Mouse (Mus musculus) regulatory T cell (primary cell): ENCODE measurements around the gene Ttc34.

ENCODE experiments used
- in situ Hi-C: fragments of 300-600 bp; cut with MboI, MseI; formaldehyde crosslinking; loops from one replicate; pipeline ENCODE4 v1.15.1; 2025; ENCODE audit warnings: high pct_unique_total_duplicates

Gene Ttc34

DNA sequence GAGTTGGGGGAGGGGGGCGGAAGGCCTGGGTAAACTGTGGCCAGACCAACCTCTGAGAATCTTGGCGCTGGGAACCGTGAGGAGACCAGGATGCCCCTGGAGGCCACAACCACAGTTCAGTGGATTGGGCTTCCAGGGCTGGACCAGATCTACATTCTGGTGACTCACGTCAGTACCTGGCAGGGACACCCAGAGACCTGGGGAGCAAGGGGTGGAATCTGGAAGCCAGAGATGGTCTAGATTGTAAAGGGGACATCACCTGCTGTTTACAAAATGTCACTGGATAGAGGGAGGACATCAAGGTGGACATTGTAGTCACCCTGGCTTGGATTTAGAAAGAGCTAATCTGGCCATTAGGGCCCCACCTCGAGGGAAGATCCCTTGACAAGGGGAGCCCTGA is 58.3 kb downstream of the Ttc34 start:
- in situ Hi-C loops: no loop called here

DNA sequence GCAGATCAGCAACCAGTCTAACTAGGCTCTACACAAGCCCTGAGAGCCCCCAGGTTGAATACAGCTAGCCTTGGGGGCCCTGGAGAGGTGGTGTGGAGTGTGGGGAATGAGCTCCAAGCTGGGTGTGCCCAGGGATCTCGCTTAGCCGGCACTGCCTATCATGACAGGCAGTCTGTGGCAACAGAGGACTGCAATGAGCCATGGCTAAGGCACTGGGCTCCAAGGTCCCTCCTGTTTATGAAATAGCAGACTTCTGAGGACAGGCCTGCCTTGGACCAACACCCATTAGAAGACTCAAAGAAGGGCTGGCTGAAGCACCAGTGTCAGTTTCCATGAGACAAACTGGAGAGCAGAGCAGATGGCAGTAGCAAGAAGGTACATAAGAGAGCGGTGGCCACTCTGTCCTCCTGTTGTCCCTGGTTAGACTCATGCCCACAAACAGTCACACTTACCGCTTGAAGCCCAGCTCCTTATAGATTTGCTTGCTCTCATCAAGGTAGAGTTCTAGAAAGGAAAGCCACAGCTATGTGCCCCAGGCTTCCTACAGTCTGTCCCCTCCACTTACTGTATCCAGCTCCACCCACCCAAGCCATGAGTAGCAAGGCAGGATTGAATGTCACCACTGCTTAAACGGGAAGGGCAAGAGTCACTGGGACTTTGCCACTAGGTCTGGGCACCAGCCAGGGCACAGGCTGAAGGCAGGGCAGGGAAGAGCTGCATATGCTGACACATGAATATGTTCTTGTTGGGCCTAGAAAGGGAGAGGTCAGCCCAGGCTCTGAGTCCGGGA is 60.6 kb downstream of the Ttc34 start:
- in situ Hi-C loops: no loop called here

DNA sequence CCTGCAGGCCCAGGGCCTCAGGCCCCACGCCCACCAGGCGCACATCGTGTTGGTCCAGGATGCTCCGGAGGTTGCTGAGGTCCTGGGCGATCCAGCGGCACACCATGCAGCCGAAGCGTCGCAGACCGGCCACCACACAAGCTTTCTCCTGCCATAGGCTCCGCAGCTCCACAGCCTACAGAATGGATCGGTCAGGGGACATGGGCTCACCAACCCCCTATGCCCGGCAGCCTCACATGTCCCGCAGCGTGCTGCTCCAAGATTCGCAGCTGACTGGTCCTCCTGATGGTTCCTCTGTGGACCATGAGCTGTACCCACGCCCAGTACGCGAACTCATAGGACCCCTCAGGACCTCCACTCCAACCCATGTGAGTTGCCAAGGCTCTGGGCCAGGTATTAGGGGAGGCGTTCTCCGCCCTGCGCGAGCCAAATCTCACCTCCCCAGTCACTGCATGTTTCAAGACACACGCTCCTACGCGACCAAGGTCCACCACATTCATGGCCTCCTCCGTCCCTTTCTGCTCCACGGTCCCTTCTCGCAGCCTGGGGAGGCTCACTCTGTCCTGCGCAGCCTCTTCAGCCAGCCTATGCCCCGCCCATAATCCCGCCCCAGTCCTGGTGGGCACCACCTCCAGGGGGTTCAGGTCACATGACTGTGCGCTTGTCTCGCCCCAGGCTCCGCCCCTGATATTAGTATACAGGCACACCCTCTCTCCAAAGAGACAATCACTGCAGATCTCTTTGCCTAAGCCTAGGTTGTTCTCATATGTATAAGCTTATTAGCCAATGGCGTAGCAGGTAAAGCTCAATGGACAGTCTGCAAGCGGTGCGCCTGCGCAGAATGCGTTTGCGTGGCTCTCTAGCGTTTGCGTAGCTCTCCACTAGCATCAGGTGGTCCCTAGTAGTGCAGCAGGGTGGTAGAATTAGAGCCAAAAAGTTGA is 61.5 kb downstream of the Ttc34 start, which contains the start of gene Fam213b:
TSS of gene Fam213b (minus strand) at position 630 of the 941 bp plus-strand sequence.
- in situ Hi-C loops: no loop called here

DNA sequence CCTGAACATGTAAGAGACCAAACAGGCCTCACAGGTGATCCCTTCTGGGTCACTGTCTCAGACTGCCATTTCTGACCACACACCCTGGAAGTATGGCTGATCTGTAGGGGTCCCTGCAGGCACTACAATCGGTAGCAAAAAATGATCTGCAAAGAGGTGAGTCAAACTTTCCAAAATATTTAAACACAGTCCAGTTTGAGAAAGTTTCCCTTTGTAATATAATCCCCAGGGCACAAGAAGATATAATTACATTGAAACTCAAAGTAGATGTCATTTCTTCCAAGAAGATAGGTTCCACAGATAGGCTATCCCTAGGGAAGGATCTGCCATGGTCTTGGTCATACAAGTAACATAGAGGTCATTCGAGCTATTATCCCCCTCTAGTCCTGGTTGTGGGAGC is 65.1 kb downstream of the Ttc34 start:
- in situ Hi-C loops: no loop called here

DNA sequence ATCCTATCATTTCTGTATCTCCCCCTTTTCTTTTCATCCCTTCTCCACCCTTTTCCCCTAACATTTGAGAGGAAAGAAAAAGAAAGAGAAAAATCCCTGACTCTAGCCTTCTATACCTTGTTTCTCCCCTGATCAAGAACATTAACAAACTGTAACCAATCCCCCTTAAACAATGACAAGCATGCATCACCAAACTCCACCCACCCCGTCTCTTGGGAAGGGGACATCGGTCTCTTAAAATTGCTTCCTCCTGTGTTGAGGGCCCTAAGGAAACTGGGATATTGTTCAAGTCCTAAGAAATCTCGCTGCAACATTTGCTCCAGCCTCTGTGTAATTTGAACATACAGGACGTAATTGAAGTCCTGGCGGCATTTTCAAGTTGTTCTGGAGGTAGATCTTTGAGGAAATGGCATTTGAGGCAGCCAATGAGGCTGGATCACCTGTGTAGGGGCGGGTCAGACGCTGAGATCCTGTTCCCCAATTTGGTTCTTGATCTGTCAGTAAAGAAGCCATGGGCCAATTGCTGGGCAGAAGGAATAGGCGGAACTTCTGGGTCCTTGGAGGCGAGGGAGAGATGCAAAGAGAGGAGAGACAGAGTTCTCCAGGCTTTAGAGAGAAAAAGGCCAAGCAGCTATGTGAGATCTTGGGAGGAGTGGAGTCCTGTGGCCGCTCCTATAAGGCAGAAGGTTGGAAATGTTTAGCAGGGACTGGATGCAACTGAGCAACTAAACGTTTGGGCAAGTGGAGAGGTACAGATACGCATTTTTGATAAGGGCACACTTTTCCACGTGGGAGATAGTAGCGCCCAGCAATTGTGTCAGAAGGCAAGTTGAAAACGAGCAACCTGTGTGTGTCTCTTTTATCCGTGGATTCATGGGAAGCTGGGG is 67.2 kb downstream of the Ttc34 start:
- in situ Hi-C loops: no loop called here

DNA sequence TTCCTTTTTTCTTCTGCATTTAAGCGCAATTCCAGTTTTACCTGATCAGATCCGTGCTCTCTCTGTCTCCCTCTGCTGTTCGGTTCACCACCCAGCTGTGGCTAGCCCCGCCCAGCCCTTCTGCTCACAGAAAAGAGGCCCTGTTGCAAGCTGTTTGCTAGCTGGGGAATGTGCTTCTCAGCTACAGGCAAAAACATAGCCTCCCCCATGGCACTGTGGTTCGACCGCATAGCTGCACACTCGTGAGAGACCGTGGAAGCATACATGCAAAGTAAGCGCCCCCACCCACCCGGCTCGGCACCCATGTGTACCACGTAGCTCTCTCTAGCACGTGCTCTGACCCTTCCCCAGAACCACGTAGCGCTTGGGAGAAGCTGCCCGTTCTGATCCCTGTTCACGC is 70.6 kb downstream of the Ttc34 start:
- in situ Hi-C loops: no loop called here

DNA sequence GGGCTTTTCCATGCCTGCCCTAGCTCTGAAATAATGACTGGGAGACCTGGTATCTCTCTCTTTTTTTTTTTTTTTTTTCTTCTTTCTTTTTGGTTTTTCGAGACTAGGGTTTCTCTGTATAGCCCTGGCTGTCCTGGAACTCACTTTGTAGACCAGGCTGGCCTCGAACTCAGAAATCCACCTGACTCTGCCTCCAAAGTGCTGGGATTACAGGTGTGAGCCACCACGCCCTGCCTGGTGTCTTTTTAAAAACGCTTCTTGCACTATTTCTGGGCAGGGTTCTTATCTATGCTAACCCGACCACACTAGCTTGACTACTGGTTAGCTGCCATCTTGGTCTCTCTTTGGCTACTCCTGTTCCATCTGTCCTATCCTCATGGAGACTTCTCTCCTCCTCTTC is 71.2 kb downstream of the Ttc34 start:
- in situ Hi-C loops: no loop called here

DNA sequence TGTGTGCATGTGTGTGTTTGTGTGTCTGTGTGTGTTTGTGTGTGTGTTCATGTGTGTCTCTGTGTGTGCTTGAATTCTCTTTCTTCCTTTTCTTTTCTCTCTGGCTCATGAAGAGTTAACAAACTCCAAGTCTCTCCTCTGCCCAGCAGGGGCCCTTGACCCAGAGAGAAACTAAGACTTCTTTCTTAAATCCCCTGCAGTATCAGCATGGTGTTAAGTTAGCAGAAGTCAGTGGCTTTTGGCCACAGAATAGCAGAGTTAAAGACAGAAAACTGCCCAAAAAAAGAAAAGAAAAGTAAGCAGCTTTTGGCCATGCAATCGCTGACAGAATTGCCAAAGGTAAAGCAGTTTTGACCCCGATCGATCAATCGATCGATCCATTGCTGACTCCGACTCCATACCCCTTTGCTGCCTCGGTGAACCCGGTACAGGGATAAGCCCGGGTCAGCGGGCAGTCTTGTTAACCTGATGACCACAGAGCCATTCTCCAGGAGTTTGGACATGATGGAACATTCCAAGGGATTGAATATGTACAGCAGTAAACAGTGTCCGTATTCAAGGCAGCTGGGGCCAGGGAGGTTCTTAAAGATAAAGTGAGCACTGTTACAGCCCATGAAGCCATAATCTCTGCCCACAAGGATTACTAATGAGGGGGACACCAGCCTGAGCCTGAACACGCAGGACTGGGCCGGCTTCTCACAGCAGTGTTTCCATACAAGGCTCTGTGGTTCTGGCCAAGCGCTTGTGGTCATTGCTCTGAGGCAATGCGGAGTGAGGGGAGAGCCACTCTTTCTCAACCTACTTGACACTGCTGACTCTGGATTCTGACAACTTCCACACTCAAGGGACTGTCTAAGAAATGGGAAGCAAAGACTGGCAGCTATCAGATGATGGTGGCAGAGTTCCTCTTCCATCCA is 73.6 kb downstream of the Ttc34 start:
- in situ Hi-C loops: no loop called here

DNA sequence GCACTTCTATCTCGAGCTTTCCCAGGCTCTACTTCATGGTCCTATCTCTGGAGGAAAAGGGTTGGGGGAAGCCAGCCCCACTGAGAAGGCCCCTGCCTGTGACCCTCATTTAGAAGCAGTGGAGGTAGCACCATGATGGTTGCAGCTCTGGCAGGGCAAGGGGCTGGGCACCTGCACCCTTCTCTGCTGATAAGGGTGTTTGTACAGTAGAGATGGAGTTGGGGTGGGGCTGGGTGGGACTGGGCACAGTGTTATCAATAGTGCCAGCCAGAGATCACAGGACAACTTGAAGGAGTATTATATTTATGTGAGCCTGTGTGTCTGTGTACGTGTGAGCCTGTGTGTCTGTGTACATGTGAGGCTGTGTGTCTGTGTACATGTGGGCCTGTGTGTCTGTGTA is 74.4 kb downstream of the Ttc34 start:
- in situ Hi-C loops: no loop called here

DNA sequence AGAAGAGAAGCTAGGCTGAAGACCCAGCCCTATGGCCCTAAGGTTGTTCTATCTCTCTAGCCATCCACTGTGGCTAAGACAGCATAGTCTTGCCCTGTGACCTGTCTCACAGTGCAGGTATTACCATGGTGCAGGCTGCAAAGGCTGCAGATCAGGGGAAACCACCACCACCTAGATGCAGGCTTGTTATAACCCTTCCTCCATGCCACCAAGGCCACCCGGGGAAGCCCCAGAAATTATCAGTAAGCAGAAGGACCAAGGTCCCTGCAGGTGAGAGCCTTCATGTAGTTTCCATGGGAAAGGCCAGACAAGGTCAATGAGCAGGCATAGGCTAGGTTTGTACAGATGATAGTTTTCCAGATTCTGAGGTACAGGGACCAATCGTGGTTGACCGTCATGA is 76.6 kb downstream of the Ttc34 start:
- in situ Hi-C loops: no loop called here

DNA sequence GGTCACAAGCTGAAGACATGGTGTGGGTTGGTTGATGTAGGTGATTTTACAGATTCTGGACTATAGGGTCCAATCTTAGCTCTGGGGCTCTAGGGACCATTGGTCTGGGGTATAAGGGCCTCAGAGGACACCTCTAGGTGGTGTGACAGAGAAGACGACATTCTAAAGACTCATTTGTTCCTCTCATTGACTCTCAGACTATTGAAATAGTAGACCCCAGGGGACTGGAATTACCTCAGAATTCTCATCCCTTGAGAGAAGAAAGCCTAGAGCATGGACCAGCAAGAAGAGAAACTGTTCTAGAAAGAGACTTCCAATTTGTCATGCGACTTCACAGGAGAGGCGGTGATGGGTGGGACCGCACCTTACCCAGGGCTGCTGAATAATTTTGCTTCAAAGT is 77.0 kb downstream of the Ttc34 start:
- in situ Hi-C loops: no loop called here

DNA sequence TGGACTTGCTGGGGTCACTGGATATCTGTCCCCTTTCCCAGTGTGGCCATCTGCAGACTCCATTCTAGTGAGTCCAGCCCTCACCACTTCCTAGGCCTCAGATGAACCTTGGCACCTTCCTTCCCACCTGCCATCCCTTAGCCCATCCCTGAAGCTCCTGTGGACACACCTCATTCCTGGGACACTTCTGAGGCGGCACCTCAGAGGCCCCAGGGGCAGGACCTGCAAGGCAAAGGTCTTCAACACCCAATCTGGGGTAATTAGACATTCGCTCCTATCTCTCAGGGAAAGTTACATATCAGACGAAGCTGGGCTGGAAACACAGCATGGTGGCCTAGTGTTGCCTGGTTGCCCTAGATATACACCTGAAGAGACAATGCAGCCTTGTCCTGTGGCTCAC is 77.4 kb downstream of the Ttc34 start:
- in situ Hi-C loops: no loop called here

DNA sequence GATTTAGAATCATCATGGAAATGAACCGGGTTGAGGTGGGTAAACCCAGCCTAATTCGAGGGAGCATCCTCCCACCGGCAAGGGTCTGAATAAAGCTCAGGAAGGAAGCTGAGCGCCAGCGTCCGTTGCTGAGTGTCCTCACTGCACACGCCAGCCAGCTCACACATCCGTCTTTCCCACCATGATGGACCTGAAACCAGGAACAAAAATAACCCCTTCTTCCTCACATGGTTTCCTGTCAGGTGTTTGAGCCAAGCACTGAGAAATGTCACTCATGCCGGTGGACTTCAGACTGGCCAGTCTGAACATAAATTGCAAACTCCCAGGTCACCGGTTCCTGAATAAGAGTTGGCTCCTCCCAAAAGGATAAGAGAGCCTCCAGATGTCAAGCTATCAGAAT is 78.0 kb downstream of the Ttc34 start:
- in situ Hi-C loops: no loop called here

DNA sequence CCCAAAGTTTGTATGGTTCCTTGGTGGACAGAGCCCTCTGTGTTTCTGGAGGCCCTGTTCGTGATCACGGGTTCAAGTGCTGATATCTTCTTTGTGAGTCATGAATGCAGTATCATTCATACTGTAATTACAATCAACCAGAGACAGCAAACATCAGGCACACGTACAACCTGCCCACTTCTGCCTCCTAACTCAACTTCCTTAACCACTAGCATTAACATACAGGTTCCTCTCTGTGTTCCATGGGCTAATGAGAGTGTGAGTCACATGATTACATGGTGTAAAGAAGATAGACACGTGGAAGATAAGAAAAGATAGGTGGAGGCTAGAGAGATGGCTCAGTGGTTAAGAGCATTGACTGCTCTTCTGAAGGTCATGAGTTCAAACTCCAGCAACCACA is 79.4 kb downstream of the Ttc34 start:
- in situ Hi-C loops: no loop called here
